Mouse (Mus musculus) thymus, adult 2 months (tissue): Measurements from ENCODE around the gene Ano4.

Experiments
- CTCF ChIP-seq: fragments of 200-500 bp; IDR thresholded peaks from 2 replicates; pipeline ENCODE4 v1.5.1; 2012; ENCODE audit warnings: mild to moderate bottlenecking, control low read depth, low read length, moderate library complexity, borderline replicate concordance; ENCODE audit not compliant: control insufficient read depth, poor library complexity, insufficient read depth; ENCODE audit errors: extremely low read depth
- POLR2A ChIP-seq: fragments of 200-500 bp; IDR thresholded peaks from 2 replicates; pipeline ENCODE4 v1.6.1; 2012; ENCODE audit warnings: mild to moderate bottlenecking, low read length, control low read depth, moderate library complexity; ENCODE audit not compliant: control insufficient read depth, poor library complexity, insufficient read depth; ENCODE audit errors: extremely low read depth

- no peak for TF ChIP-seq POLR2A
- no peak for TF ChIP-seq CTCF
Observed at GRCm38 (mm10) chr10:89194440-89194839, 150.1 kb downstream of the Ano4 start.
